Mouse (Mus musculus): ENCODE data around the gene Tbxa2r.

DNA sequence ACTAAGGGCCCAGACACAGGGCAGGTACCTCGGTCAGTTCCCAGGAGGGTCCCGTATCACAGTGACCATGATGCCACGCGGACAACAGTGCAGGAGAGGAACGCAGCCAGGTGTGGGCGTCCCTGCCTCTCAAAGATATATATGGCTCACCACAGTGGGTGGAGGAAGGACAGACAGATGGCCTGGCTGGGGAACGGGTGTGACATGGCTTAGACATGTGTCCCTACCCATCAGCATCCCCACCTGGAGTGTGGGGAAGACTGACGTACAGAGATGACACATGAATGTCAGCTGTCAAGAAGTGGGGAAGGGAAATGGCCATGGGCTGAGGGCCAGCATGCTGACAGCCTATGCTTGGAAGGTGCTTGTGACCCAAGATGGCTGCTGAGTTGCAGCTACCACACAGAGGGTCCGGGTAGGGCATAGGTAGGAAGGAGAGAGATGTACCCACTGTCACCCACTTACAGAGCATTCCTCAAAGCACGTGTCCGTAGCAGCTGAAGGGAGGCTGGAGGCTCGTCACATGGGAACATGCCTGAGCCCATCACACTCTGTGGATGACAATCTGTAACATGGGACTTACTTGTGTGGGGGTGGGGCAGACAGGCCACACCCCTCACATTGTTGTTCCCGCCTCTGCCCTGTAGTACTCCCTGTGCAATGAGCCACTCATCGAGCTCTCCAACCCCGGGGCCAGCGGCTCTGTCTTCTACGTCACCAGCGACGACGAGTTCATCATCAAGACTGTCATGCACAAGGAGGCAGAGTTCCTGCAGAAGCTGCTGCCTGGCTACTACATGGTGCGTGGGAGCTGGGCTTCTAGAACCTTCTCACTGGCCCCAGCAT is 21.5 kb upstream of the Tbxa2r start:
- no peak for TF ChIP-seq CTCF (IDR thresholded peaks at IDR 0.05; ENCODE audit: insufficient read depth, low read depth, low read length)
- TF ChIP-seq POLR2A (IDR thresholded peaks at IDR 0.05; ENCODE audit: insufficient read depth, low read depth, low read length), result no peak
